Mouse (Mus musculus) stomach, embryonic 15.5 days (tissue): ENCODE measurements around the gene Mcu. TPM values are rescaled to one million over a fixed set of nuclear protein-coding genes. Genes with fewer than 3 reads are reported as not detected.
A peak's percentile ranks its signal among the peaks of the same experiment; 100 is the strongest.

Experiments
- ATAC-seq: fragments of 200-750 bp; cut with Nextera tagmentation; 2 replicates; pipeline ENCODE4 v1.8.0; 2017; ENCODE audit warnings: low read depth, moderate number of reproducible peaks, moderate TSS enrichment; ENCODE audit not compliant: insufficient read depth, low FRiP score
- H3K27ac ChIP-seq: fragments of 300-500 bp; sonication (generic); 2 replicates; pipeline ENCODE4 v1.5.1; 2015; ENCODE audit warnings: mild to moderate bottlenecking, inconsistent platforms
- H3K27me3 ChIP-seq: fragments of 300-500 bp; sonication (generic); replicated peaks from 2 replicates; pipeline ENCODE4 v1.6.1; 2015; ENCODE audit warnings: inconsistent platforms
- H3K36me3 ChIP-seq: fragments of 300-500 bp; sonication (generic); 2 replicates; pipeline ENCODE4 v1.6.1; 2015; ENCODE audit warnings: inconsistent platforms
- H3K4me1 ChIP-seq: fragments of 300-500 bp; sonication (generic); 2 replicates; pipeline ENCODE4 v1.6.1; 2015; ENCODE audit warnings: inconsistent platforms
- H3K4me2 ChIP-seq: fragments of 300-500 bp; sonication (generic); 2 replicates; pipeline ENCODE4 v1.6.1; 2015; ENCODE audit warnings: mild to moderate bottlenecking, inconsistent platforms
- H3K4me3 ChIP-seq: fragments of 300-500 bp; sonication (generic); replicated peaks from 2 replicates; pipeline ENCODE4 v1.5.1; 2015; ENCODE audit warnings: inconsistent platforms
- H3K9ac ChIP-seq: fragments of 300-500 bp; sonication (generic); 2 replicates; pipeline ENCODE4 v1.6.1; 2015; ENCODE audit warnings: inconsistent platforms
- H3K9me3 ChIP-seq: fragments of 300-500 bp; sonication (generic); 2 replicates; pipeline ENCODE4 v1.6.1; 2016; ENCODE audit warnings: inconsistent platforms
- whole genome bisulfite sequencing: fragments of 180-500 bp; shearing (Covaris S2); methylation state at CpG from one replicate; pipeline ENCODE4 v1.1.7; 2015; 5-methylcytosine and 5-hydroxymethylcytosine counted together
- polyA plus RNA-seq: library from polyadenylated mRNA; unstranded; fragments of >200 nt; fragmentation: Nextera tagmentation; extraction: Ambion mirVana; gene quantifications from 2 replicates; pipeline ENCODE4 v1.2.1, GENCODE M21; 2015

Gene Mcu
- polyA plus RNA-seq, 1 experiment from 2014 or later: 55.8 TPM

- Histone ChIP-seq H3K4me3 (no peak overlapping the region), H3K4me2 (no peak overlapping the region), H3K4me1 (no peaks in the 10 kb centered on the region), H3K9ac (no peak overlapping the region), H3K9me3 (no peaks in the 10 kb centered on the region), H3K27ac (no peak overlapping the region), H3K27me3 (no peaks in the 10 kb centered on the region), H3K36me3 (no peaks in the 10 kb centered on the region)
- WGBS: 91% methylated on average over 4 of the region's 4 CpGs
- no peak for ATAC-seq
Observed at GRCm38 (mm10) chr10:59413711-59414110, 202.8 kb downstream of the Mcu start.

- Histone ChIP-seq H3K27me3 (no peaks in the 10 kb centered on the region), H3K27ac (no peak overlapping the region), H3K9me3 (no peaks in the 10 kb centered on the region), H3K36me3 (no peaks in the 10 kb centered on the region), H3K4me1 (no peaks in the 10 kb centered on the region), H3K4me3 (no peak overlapping the region), H3K4me2 (no peak overlapping the region), H3K9ac (no peak overlapping the region)
- ATAC-seq: no peak
- 63% methylated on average over 12 of the region's 12 CpGs for WGBS
Observed at GRCm38 (mm10) chr10:59410264-59410663, 206.2 kb downstream of the Mcu start.

GRCm38 (mm10) chr10:59408499-59408898, 208.0 kb downstream of the Mcu start:
- no peak overlapping the region for H3K27ac ChIP-seq
- no peaks in the 10 kb centered on the region for H3K9me3 ChIP-seq
- ATAC-seq: no peak
- no peak overlapping the region for H3K9ac ChIP-seq
- no peak overlapping the region for H3K4me3 ChIP-seq
- H3K4me1 ChIP-seq: no peaks in the 10 kb centered on the region
- no peaks in the 10 kb centered on the region for H3K36me3 ChIP-seq
- WGBS: 42% methylated on average over 6 of the region's 6 CpGs
- H3K27me3 ChIP-seq: no peaks in the 10 kb centered on the region
- H3K4me2 ChIP-seq: no peak overlapping the region

- Histone ChIP-seq H3K4me3 (0 out of 2 replicates have a peak overlapping the region, but pooled peaks have one; percentile 8), H3K4me1 (no peaks in the 10 kb centered on the region), H3K4me2 (peak overlapping the region; percentile 2; the same call in 1 of the 2 replicates), H3K27ac (no peak overlapping the region), H3K9ac (no peak overlapping the region), H3K9me3 (no peaks in the 10 kb centered on the region), H3K36me3 (no peaks in the 10 kb centered on the region), H3K27me3 (no peaks in the 10 kb centered on the region)
- ATAC-seq: 0 out of 2 replicates have a peak, but pooled peaks have one; percentile 17
- 62% methylated on average over 10 of the region's 10 CpGs for WGBS
Observed at GRCm38 (mm10) chr10:59403793-59404149, 212.7 kb downstream of the Mcu start.

GRCm38 (mm10) chr10:59402899-59403792, 213.3 kb downstream of the Mcu start, which contains the start of gene Pla2g12b:
Gene Pla2g12b, plus strand, starts transcription at chr10:59403660.
- Histone ChIP-seq H3K4me2 (peak within 1 kb of the TSS; percentile 10; the same call in 1 of the 2 replicates), H3K9me3 (no peaks in the 10 kb centered on the region), H3K4me1 (no peaks in the 10 kb centered on the region), H3K9ac (no peak within 1 kb of the TSS), H3K36me3 (no peaks in the 10 kb centered on the region), H3K27ac (peak within 1 kb of the TSS; percentile 40; the same call in 1 of the 2 replicates), H3K4me3 (peak within 1 kb of the TSS; percentile 8; the same call in 1 of the 2 replicates), H3K27me3 (no peaks in the 10 kb centered on the region)
- WGBS: 53% methylated on average over 21 of the region's 21 CpGs
- peak; percentile 82 for ATAC-seq

Other genes starting within 250 kb of the Mcu start
- 3.1 and 58.1 TPM in 2 replicates for gene Gm10273, start 221.1 kb downstream of the Mcu start, polyA plus RNA-seq
- 12.1 and 12.9 TPM in 2 replicates for gene Pla2g12b, start 213.0 kb downstream of the Mcu start, polyA plus RNA-seq
- 2.6 and 3.3 TPM in 2 replicates for gene Oit3, start 174.9 kb downstream of the Mcu start, polyA plus RNA-seq
- gene Gm10322, start 629 bp downstream of the Mcu start, polyA plus RNA-seq: 0.84 TPM in 1 of 2 replicates, not detected in the other
- 66.2 and 69.9 TPM in 2 replicates for gene Micu1, start 85.8 kb upstream of the Mcu start, polyA plus RNA-seq